Mouse (Mus musculus) MEL (cell line): ENCODE measurements around the gene Gm12184. TPM values are rescaled to one million over a fixed set of nuclear protein-coding genes. Genes with fewer than 3 reads are reported as not detected.

Source experiments
- DNase-seq: peaks from one replicate; pipeline ENCODE4 v3.0.0; 2011; ENCODE audit warnings: low read depth, low spot score
- H3K27ac ChIP-seq: 2 replicates; pipeline ENCODE4 v1.5.1; 2012; ENCODE audit warnings: low read depth, mild to moderate bottlenecking, control low read depth, low read length, moderate library complexity; ENCODE audit not compliant: control insufficient read depth
- H3K27me3 ChIP-seq, 2 experiments: fragments of 150-350 bp in 1 of 2; sonication (generic) in 1 of 2; 2 replicates each; pipeline ENCODE4 v1.6.1; 2012; ENCODE audit warnings: low read length in 2 of 2, mild to moderate bottlenecking in 2 of 2, improper control_type of control experiment in 1 of 2, moderate library complexity in 1 of 2; ENCODE audit not compliant: insufficient read depth in 2 of 2, control insufficient read depth in 1 of 2
- H3K36me3 ChIP-seq, 2 experiments: 2 replicates each; pipeline ENCODE4 v1.6.1; 2012 to 2014; ENCODE audit warnings: low read length in 2 of 2, improper control_type of control experiment in 1 of 2, inconsistent platforms in 1 of 2, mild to moderate bottlenecking in 1 of 2; ENCODE audit not compliant: insufficient read depth in 2 of 2, control insufficient read depth in 1 of 2
- H3K4me1 ChIP-seq, 2 experiments: fragments of 150-350 bp in 1 of 2; sonication (generic) in 1 of 2; 2 replicates each; pipeline ENCODE4 v1.6.1; 2012; ENCODE audit warnings: low read length in 2 of 2, improper control_type of control experiment in 1 of 2, mild to moderate bottlenecking in 1 of 2; ENCODE audit not compliant: insufficient read depth in 2 of 2, control insufficient read depth in 1 of 2
- H3K4me3 ChIP-seq, 2 experiments: fragments of 150-350 bp in 1 of 2; sonication (generic) in 1 of 2; 2 replicates each; pipeline ENCODE4 v1.5.1; 2012; ENCODE audit warnings: low read depth in 2 of 2, low read length in 2 of 2, mild to moderate bottlenecking in 2 of 2, moderate library complexity in 2 of 2, control low read depth in 1 of 2, improper control_type of control experiment in 1 of 2; ENCODE audit not compliant: control insufficient read depth in 1 of 2, insufficient read depth in 1 of 2
- H3K79me2 ChIP-seq: 2 replicates; pipeline ENCODE4 v1.6.1; 2012; ENCODE audit warnings: mild to moderate bottlenecking, low read length, moderate library complexity; ENCODE audit not compliant: control insufficient read depth, poor library complexity, insufficient read depth
- H3K9ac ChIP-seq: 2 replicates; pipeline ENCODE4 v1.6.1; 2012; ENCODE audit warnings: low read depth, mild to moderate bottlenecking, control low read depth, low read length, moderate library complexity; ENCODE audit not compliant: control insufficient read depth, poor library complexity, severe bottlenecking
- H3K9me3 ChIP-seq: fragments of 150-350 bp; sonication (generic); replicated peaks from 2 replicates; pipeline ENCODE4 v1.6.1; 2012; ENCODE audit warnings: mild to moderate bottlenecking, low read length, improper control_type of control experiment, moderate library complexity; ENCODE audit not compliant: insufficient read depth
- BHLHE40 ChIP-seq: IDR thresholded peaks from 2 replicates; pipeline ENCODE4 v1.6.1; 2012; ENCODE audit warnings: low read depth, mild to moderate bottlenecking, inconsistent platforms, low read length, improper control_type of control experiment, borderline replicate concordance
- CHD1 ChIP-seq: IDR thresholded peaks from 2 replicates; pipeline ENCODE4 v1.6.1; 2012; ENCODE audit warnings: low read depth, mild to moderate bottlenecking, inconsistent platforms, low read length, improper control_type of control experiment
- CHD2 ChIP-seq: IDR thresholded peaks from 2 replicates; pipeline ENCODE4 v1.6.1; 2011; ENCODE audit warnings: low read length, improper control_type of control experiment
- CTCF ChIP-seq, 3 experiments: IDR thresholded peaks in 2 of 3; conservative IDR thresholded peaks in 1 of 3; 2 replicates each; pipeline ENCODE4 v1.5.1; 2011 to 2012; ENCODE audit warnings: low read length in 3 of 3, low read depth in 2 of 3, mild to moderate bottlenecking in 2 of 3, improper control_type of control experiment in 1 of 3, inconsistent platforms in 1 of 3, mixed read lengths in 1 of 3, moderate library complexity in 1 of 3; ENCODE audit not compliant: control insufficient read depth in 1 of 3, insufficient read depth in 1 of 3, poor library complexity in 1 of 3, severe bottlenecking in 1 of 3
- E2F4 ChIP-seq: IDR thresholded peaks from 2 replicates; pipeline ENCODE4 v1.6.1; 2011; ENCODE audit warnings: low read depth, low read length, improper control_type of control experiment, borderline replicate concordance
- ELF1 ChIP-seq: IDR thresholded peaks from 2 replicates; pipeline ENCODE4 v1.6.1; 2014; ENCODE audit warnings: low read depth, mild to moderate bottlenecking, inconsistent platforms, low read length, improper control_type of control experiment, moderate library complexity
- EP300 ChIP-seq, 2 experiments: IDR thresholded peaks; 2 replicates each; pipeline ENCODE4 v1.6.1; 2011; ENCODE audit warnings: improper control_type of control experiment in 2 of 2, low read length in 2 of 2, low read depth in 1 of 2, mild to moderate bottlenecking in 1 of 2
- ETS1 ChIP-seq: IDR thresholded peaks from 2 replicates; pipeline ENCODE4 v1.6.1; 2012; ENCODE audit warnings: low read depth, mild to moderate bottlenecking, inconsistent platforms, low read length, improper control_type of control experiment, moderate library complexity
- GABPA ChIP-seq: IDR thresholded peaks from 2 replicates; pipeline ENCODE4 v1.6.1; 2012; ENCODE audit warnings: low read depth, mild to moderate bottlenecking, inconsistent platforms, low read length, improper control_type of control experiment, moderate library complexity
- GATA1 ChIP-seq: IDR thresholded peaks from 2 replicates; pipeline ENCODE4 v1.6.1; 2011; ENCODE audit warnings: low read depth, low read length, improper control_type of control experiment
- HCFC1 ChIP-seq: IDR thresholded peaks from 2 replicates; pipeline ENCODE4 v1.6.1; 2012; ENCODE audit warnings: low read depth, mild to moderate bottlenecking, inconsistent platforms, low read length, improper control_type of control experiment, moderate library complexity
- JUND ChIP-seq: IDR thresholded peaks from 2 replicates; pipeline ENCODE4 v1.6.1; 2011; ENCODE audit warnings: low read depth, mild to moderate bottlenecking, improper control_type of control experiment, low read length
- KAT2A ChIP-seq: conservative IDR thresholded peaks from 2 replicates; pipeline ENCODE4 v1.6.1; 2012; ENCODE audit warnings: low read depth, low read length, improper control_type of control experiment, inconsistent platforms
- MAFK ChIP-seq: IDR thresholded peaks from 2 replicates; pipeline ENCODE4 v1.6.1; 2011; ENCODE audit warnings: low read depth, mild to moderate bottlenecking, low read length, improper control_type of control experiment, borderline replicate concordance
- MAX ChIP-seq: IDR thresholded peaks from 2 replicates; pipeline ENCODE4 v1.6.1; 2011; ENCODE audit warnings: low read length, improper control_type of control experiment
- MAZ ChIP-seq: IDR thresholded peaks from 2 replicates; pipeline ENCODE4 v1.6.1; 2012; ENCODE audit warnings: low read depth, mild to moderate bottlenecking, inconsistent platforms, low read length, improper control_type of control experiment
- MEF2A ChIP-seq: IDR thresholded peaks from 2 replicates; pipeline ENCODE4 v1.6.1; 2014; ENCODE audit warnings: low read depth, mild to moderate bottlenecking, inconsistent platforms, low read length, improper control_type of control experiment; ENCODE audit not compliant: poor library complexity, insufficient replicate concordance, severe bottlenecking; ENCODE audit errors: extremely low read depth
- MXI1 ChIP-seq: IDR thresholded peaks from 2 replicates; pipeline ENCODE4 v1.6.1; 2011; ENCODE audit warnings: mild to moderate bottlenecking, low read depth, low read length, improper control_type of control experiment
- MYC ChIP-seq: IDR thresholded peaks from 2 replicates; pipeline ENCODE4 v1.6.1; 2011; ENCODE audit warnings: low read depth, mild to moderate bottlenecking, low read length, improper control_type of control experiment, moderate library complexity
- NELFE ChIP-seq: IDR thresholded peaks from 2 replicates; pipeline ENCODE4 v1.6.1; 2011; ENCODE audit warnings: low read depth, low read length, improper control_type of control experiment
- NRF1 ChIP-seq: IDR thresholded peaks from 2 replicates; pipeline ENCODE4 v1.6.1; 2014; ENCODE audit warnings: low read depth, mild to moderate bottlenecking, inconsistent platforms, low read length, improper control_type of control experiment, moderate library complexity; ENCODE audit not compliant: poor library complexity, insufficient read depth, severe bottlenecking
- POLR2A ChIP-seq, 2 experiments: IDR thresholded peaks; 2 replicates each; pipeline ENCODE4 v1.6.1; 2011 to 2012; ENCODE audit warnings: low read length in 2 of 2, mild to moderate bottlenecking in 2 of 2, control low read depth in 1 of 2, improper control_type of control experiment in 1 of 2, low read depth in 1 of 2, moderate library complexity in 1 of 2; ENCODE audit not compliant: control insufficient read depth in 1 of 2, insufficient read depth in 1 of 2, poor library complexity in 1 of 2
- POLR2AphosphoS2 ChIP-seq: IDR thresholded peaks from 2 replicates; pipeline ENCODE4 v1.6.1; 2011; ENCODE audit warnings: low read length, improper control_type of control experiment
- POLR2AphosphoS5 ChIP-seq: IDR thresholded peaks from 2 replicates; pipeline ENCODE4 v1.6.1; 2012; ENCODE audit warnings: low read depth, borderline replicate concordance, mild to moderate bottlenecking, inconsistent platforms, low read length, moderate library complexity, mixed read lengths
- RAD21 ChIP-seq: IDR thresholded peaks from 2 replicates; pipeline ENCODE4 v1.6.1; 2011; ENCODE audit warnings: mild to moderate bottlenecking, low read depth, low read length, improper control_type of control experiment
- RCOR1 ChIP-seq: IDR thresholded peaks from 2 replicates; pipeline ENCODE4 v1.6.1; 2012; ENCODE audit warnings: low read depth, mild to moderate bottlenecking, inconsistent platforms, low read length, improper control_type of control experiment
- SIN3A ChIP-seq: IDR thresholded peaks from 2 replicates; pipeline ENCODE4 v1.6.1; 2012; ENCODE audit warnings: low read length, improper control_type of control experiment, inconsistent platforms
- SMC3 ChIP-seq: IDR thresholded peaks from 2 replicates; pipeline ENCODE4 v1.6.1; 2011; ENCODE audit warnings: low read depth, low read length, improper control_type of control experiment
- TAL1 ChIP-seq: IDR thresholded peaks from 2 replicates; pipeline ENCODE4 v1.6.1; 2012; ENCODE audit warnings: mild to moderate bottlenecking, inconsistent platforms, low read length, moderate library complexity, mixed read lengths
- TBP ChIP-seq: IDR thresholded peaks from 2 replicates; pipeline ENCODE4 v1.8.0; 2011; ENCODE audit warnings: low read depth, low read length, improper control_type of control experiment
- TCF12 ChIP-seq: IDR thresholded peaks from 2 replicates; pipeline ENCODE4 v1.6.1; 2014; ENCODE audit warnings: low read depth, mild to moderate bottlenecking, inconsistent platforms, low read length, improper control_type of control experiment, moderate library complexity
- UBTF ChIP-seq: IDR thresholded peaks from 2 replicates; pipeline ENCODE4 v1.6.1; 2012; ENCODE audit warnings: low read depth, mild to moderate bottlenecking, inconsistent platforms, low read length, improper control_type of control experiment, moderate library complexity, borderline replicate concordance; ENCODE audit not compliant: insufficient read depth
- USF1 ChIP-seq: IDR thresholded peaks from 2 replicates; pipeline ENCODE4 v1.6.1; 2014; ENCODE audit warnings: low read depth, mild to moderate bottlenecking, inconsistent platforms, low read length, improper control_type of control experiment, moderate library complexity
- USF2 ChIP-seq, 2 experiments: IDR thresholded peaks; 2 replicates each; pipeline ENCODE4 v1.6.1; 2011 to 2012; ENCODE audit warnings: improper control_type of control experiment in 2 of 2, low read length in 2 of 2, borderline replicate concordance in 1 of 2, inconsistent platforms in 1 of 2, low read depth in 1 of 2, mild to moderate bottlenecking in 1 of 2; ENCODE audit not compliant: insufficient read depth in 1 of 2
- ZC3H11A ChIP-seq: IDR thresholded peaks from 2 replicates; pipeline ENCODE4 v1.6.1; 2012; ENCODE audit warnings: low read depth, mild to moderate bottlenecking, inconsistent platforms, low read length, improper control_type of control experiment
- ZKSCAN1 ChIP-seq: IDR thresholded peaks from 2 replicates; pipeline ENCODE4 v1.6.1; 2012; ENCODE audit warnings: low read depth, mild to moderate bottlenecking, inconsistent platforms, low read length, improper control_type of control experiment, moderate library complexity
- ZMIZ1 ChIP-seq: IDR thresholded peaks from 2 replicates; pipeline ENCODE4 v1.6.1; 2012; ENCODE audit warnings: low read depth, mild to moderate bottlenecking, inconsistent platforms, low read length, improper control_type of control experiment, moderate library complexity
- ZNF384 ChIP-seq: IDR thresholded peaks from 2 replicates; pipeline ENCODE4 v1.6.1; 2012; ENCODE audit warnings: low read depth, mild to moderate bottlenecking, inconsistent platforms, low read length, improper control_type of control experiment
- polyA plus RNA-seq, 2 experiments: library from polyadenylated mRNA; stranded (reverse) in 1 of 2; unstranded in 1 of 2; fragments of >175 nt in 1 of 2; fragments of >200 nt in 1 of 2; gene quantifications; 2 replicates each; pipeline versions ENCODE4 v1.2.1 to v1.2.4; 2012; ENCODE audit warnings: low replicate concordance in 2 of 2, low read depth in 1 of 2; ENCODE audit not compliant: insufficient read length in 2 of 2, insufficient read depth in 1 of 2, missing spikeins in 1 of 2
- total RNA-seq: library from RNA; depleted of rRNA; stranded (reverse); fragments of 300-350 nt; gene quantifications from 2 replicates; pipeline ENCODE4 v1.2.3, GENCODE M21; 2012

Gm12184 gene
- total and polyA plus RNA-seq, 3 experiments = 10.9 to 15.3 TPM; not detected in 1

DNA sequence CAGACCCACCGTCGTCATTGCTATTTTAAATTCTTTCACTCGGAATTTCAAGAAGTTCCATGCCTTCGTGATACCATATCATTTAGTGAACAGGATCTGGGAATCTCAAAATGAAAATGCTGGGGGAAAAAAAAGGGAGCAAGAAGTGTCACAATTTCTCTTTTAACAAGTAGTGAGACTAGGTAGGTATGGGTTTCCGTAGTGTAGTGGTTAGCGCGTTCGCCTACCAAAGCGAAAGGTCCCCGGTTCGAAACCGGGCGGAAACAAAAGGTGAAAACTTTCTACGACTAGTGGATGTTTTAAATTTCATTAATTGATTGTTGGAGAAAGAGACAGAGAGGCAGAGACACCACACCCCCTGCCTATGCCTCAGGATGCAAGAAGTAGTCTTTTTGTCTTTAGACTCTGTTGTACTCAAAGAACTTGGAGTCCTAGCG, 2.9 kb downstream of the Gm12184 start:
- H3K4me3 ChIP-seq = peak overlapping the region; percentile 32 to 60
- H3K4me1 ChIP-seq = peaks cover 6 to 37% of the 10 kb centered on the region in 2 experiments
- H3K79me2 ChIP-seq = no peaks in the 10 kb centered on the region; the same call in 1 of the 2 replicates
- H3K36me3 ChIP-seq = peaks cover 0 to 27% of the 10 kb centered on the region in 2 experiments; a peak in 2 of 4 replicates
- no peaks in the 10 kb centered on the region for H3K9me3 ChIP-seq
- H3K27me3 ChIP-seq = no peaks in the 10 kb centered on the region
- H3K27ac ChIP-seq = no peak overlapping the region
- DNase-seq = peak; percentile 94
- H3K9ac ChIP-seq = peak overlapping the region; percentile 55
- TF ChIP-seq MAZ (no peak), ELF1 (peak; percentile 81; the same call in 1 of the 2 replicates), MYC (no peak), HCFC1 (no peak), ZKSCAN1 (no peak), NELFE (no peak), ZNF384 (peak; percentile 88), KAT2A (no peak; the same call in 1 of the 2 replicates), NRF1 (no peak), RAD21 (no peak), SMC3 (no peak), SIN3A (0 out of 2 replicates have a peak, but pooled peaks have one; percentile 62), ETS1 (no peak; the same call in 1 of the 2 replicates), POLR2AphosphoS2 (no peak), MAFK (peak; percentile 99), MXI1 (no peak), EP300 (IDR thresholded peaks at IDR 0.05; ENCODE audit: low read depth in 1 of 2, low read length in 2 of 2) (no peak), JUND (no peak), BHLHE40 (no peak), MAX (no peak), GABPA (no peak), POLR2A (IDR thresholded peaks at IDR 0.05; ENCODE audit: control insufficient read depth in 1 of 2, insufficient read depth in 1 of 2, low read depth in 1 of 2, low read length in 2 of 2, poor library complexity in 1 of 2) (no peak), MEF2A (no peak), USF2 (IDR thresholded peaks at IDR 0.05; ENCODE audit: borderline replicate concordance in 1 of 2, insufficient read depth in 1 of 2, low read depth in 1 of 2, low read length in 2 of 2) (no peak), CTCF (IDR thresholded peaks at IDR 0.05 in 2 of 3, conservative IDR thresholded peaks at IDR 0.05 in 1 of 3; ENCODE audit: control insufficient read depth in 1 of 3, insufficient read depth in 1 of 3, low read depth in 2 of 3, low read length in 3 of 3, poor library complexity in 1 of 3, severe bottlenecking in 1 of 3) (no peak), UBTF (no peak), E2F4 (no peak), ZMIZ1 (no peak), POLR2AphosphoS5 (no peak), ZC3H11A (no peak), CHD1 (no peak), TBP (peak; percentile 100), TCF12 (no peak), CHD2 (no peak), TAL1 (no peak), USF1 (no peak), RCOR1 (no peak), GATA1 (peak; percentile 43; the same call in 1 of the 2 replicates)
